Mouse (Mus musculus) heart, postnatal 0 days (tissue): ENCODE results near the gene Zan. TPM values are rescaled to one million over a fixed set of nuclear protein-coding genes. Genes with fewer than 3 reads are reported as not detected.

Experiments used
- ATAC-seq: fragments of 200-750 bp; cut with Nextera tagmentation; 2 replicates; pipeline ENCODE4 v1.8.0; 2017; ENCODE audit warnings: low read depth, moderate number of reproducible peaks, moderate library complexity; ENCODE audit not compliant: insufficient read depth
- DNase-seq: peaks from one replicate; pipeline ENCODE4 v3.0.0-alpha.2; 2016; ENCODE audit warnings: low spot score
- H3K27ac ChIP-seq: fragments of 300-500 bp; sonication (generic); 2 replicates; pipeline ENCODE4 v1.5.1; 2014; ENCODE audit warnings: low read depth, mild to moderate bottlenecking
- H3K27me3 ChIP-seq: fragments of 300-500 bp; sonication (generic); 2 replicates; pipeline ENCODE4 v1.6.1; 2014; ENCODE audit warnings: low read length, mixed read lengths; ENCODE audit not compliant: control insufficient read depth, insufficient read depth
- H3K36me3 ChIP-seq: fragments of 300-500 bp; sonication (generic); replicated peaks from 2 replicates; pipeline ENCODE4 v1.6.1; 2014; ENCODE audit warnings: low read length, mixed read lengths; ENCODE audit not compliant: control insufficient read depth, insufficient read depth
- H3K4me1 ChIP-seq: fragments of 300-500 bp; sonication (generic); 2 replicates; pipeline ENCODE4 v1.6.1; 2014; ENCODE audit warnings: antibody characterized with exemption; ENCODE audit not compliant: control insufficient read depth, insufficient read depth
- H3K4me2 ChIP-seq: fragments of 300-500 bp; sonication (generic); 2 replicates; pipeline ENCODE4 v1.6.1; 2014; ENCODE audit warnings: low read depth, mild to moderate bottlenecking, low read length, moderate library complexity
- H3K4me3 ChIP-seq: fragments of 300-500 bp; sonication (generic); 2 replicates; pipeline ENCODE4 v1.5.1; 2014; ENCODE audit warnings: low read depth, low read length
- H3K9ac ChIP-seq: fragments of 300-500 bp; sonication (generic); replicated peaks from 2 replicates; pipeline ENCODE4 v1.6.1; 2014; ENCODE audit warnings: low read depth, low read length, mixed read lengths
- H3K9me3 ChIP-seq: fragments of 300-500 bp; sonication (generic); replicated peaks from 2 replicates; pipeline ENCODE4 v1.6.1; 2016; ENCODE audit warnings: low read length; ENCODE audit not compliant: control insufficient read depth
- CTCF ChIP-seq: IDR thresholded peaks from 2 replicates; pipeline ENCODE4 v1.5.1; 2016; ENCODE audit warnings: antibody characterized with exemption, control low read depth, low read depth
- EP300 ChIP-seq: IDR thresholded peaks from 2 replicates; pipeline ENCODE4 v1.6.1; 2016; ENCODE audit warnings: antibody characterized with exemption, low read depth
- WGBS: fragments of 180-500 bp; shearing (Covaris S2); extraction: QIAGEN DNeasy Blood & Tissue Kit; methylation state at CpG from one replicate; pipeline ENCODE4 v1.1.7; 2014; 5-methylcytosine and 5-hydroxymethylcytosine counted together
- polyA plus RNA-seq: library from polyadenylated mRNA; unstranded; fragments of >200 nt; fragmentation: Nextera tagmentation; extraction: Ambion mirVana; gene quantifications from 2 replicates; pipeline ENCODE4 v1.2.1, GENCODE M21; 2015
- total RNA-seq: library from RNA; depleted of rRNA; stranded (reverse); fragments of >200 nt; gene quantifications from 2 replicates; pipeline ENCODE4 v1.2.3, GENCODE M21; 2014; ENCODE audit warnings: low replicate concordance

The Zan gene
- total and polyA plus RNA-seq, 2 experiments from 2014 or later: under 0.01 to 0.04 TPM

DNA sequence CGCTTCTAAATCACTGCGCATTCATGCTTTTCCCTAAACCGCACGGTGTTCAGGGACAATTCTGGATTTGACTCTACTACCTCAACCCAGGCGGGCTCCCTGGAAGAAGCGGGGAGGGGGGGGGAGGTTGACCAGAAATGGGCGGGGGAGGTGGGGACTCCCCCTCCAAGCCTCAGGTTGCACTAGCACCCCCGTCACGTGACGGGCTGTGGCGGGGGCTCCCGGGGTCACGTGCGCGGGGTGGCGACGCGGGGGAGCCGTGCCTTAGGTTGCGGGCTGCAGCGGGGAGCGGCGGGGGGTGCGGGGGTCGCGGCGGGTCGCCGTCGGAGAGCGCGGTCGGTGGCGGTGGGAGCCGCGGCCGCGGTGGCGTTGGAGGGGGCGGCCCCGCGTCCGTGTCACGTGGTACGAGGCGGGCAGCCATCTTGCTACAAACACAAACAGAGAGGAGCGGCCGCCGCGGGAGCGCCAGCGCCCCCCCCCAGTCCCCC, 33.2 kb upstream of the Zan start:
- DNase-seq (peak; percentile 72), ATAC-seq (peak; percentile 83)
- Histone ChIP-seq H3K27ac (peak overlapping the region; percentile 88), H3K9ac (peak overlapping the region; percentile 99), H3K4me1 (peaks cover 23% of the 10 kb centered on the region), H3K9me3 (no peaks in the 10 kb centered on the region), H3K4me2 (peak overlapping the region; percentile 99), H3K36me3 (peaks cover 3% of the 10 kb centered on the region; the same call in 1 of the 2 replicates), H3K4me3 (peak overlapping the region; percentile 100), H3K27me3 (no peaks in the 10 kb centered on the region)
- TF ChIP-seq EP300: no peak
- TF ChIP-seq CTCF: no peak
- WGBS: 2% methylated on average over 21 of the region's 52 CpGs

DNA sequence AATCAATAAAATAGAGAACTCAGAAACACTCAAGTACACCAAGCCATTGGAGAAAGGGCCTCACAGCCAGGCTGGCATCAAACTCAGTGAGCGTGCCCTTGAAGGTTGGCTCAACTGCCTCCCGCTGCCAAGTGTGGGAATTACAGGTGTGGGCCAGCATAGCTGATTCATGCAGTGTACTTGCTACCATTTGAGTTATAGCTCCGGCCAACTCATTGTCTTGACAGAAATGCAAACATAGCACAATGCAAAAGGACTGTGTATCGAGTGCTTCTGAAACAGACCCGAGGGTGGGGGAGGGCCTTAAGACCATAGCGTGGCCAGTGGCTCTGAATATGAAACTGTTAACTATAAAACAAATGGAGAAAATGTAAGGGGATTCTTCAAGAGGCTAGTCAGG, 27.2 kb upstream of the Zan start:
- H3K4me1 ChIP-seq: peaks cover 12% of the 10 kb centered on the region; the same call in 1 of the 2 replicates
- no peaks in the 10 kb centered on the region for H3K9me3 ChIP-seq
- no peak overlapping the region for H3K4me3 ChIP-seq
- no peak overlapping the region for H3K27ac ChIP-seq
- no peaks in the 10 kb centered on the region for H3K36me3 ChIP-seq
- WGBS: 77% methylated on average over 6 of the region's 6 CpGs
- ATAC-seq: no peak
- H3K27me3 ChIP-seq: no peaks in the 10 kb centered on the region
- TF ChIP-seq CTCF (no peak; the same call in 1 of the 2 replicates), EP300 (no peak)
- H3K4me2 ChIP-seq: no peak overlapping the region
- H3K9ac ChIP-seq: no peak overlapping the region
- DNase-seq: no peak

DNA sequence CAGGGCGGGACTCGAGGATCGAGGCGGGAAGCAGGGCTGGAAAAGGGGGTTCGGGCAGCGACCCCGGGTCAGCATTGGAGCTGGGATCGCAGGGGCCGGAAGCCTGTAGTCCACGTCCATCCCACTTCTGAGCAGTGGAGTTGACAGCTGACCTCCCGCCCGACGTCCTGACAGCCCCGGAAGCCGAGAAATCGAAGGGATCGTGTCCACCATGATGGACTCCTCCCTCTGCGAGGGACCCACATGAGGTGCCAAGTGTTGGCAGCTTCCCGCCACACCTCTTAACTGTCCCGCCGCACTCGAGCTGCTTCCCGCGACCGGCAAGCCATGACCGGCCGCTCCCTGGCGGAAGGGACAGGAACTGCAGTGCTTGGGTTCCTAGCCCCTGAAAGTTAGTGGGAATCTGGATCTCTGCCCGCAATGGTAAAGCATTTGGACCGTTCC, 25.8 kb upstream of the Zan start:
- peak overlapping the region; percentile 64 for H3K4me3 ChIP-seq
- H3K4me2 ChIP-seq: peak overlapping the region; percentile 66
- peaks cover 12% of the 10 kb centered on the region; the same call in 1 of the 2 replicates for H3K4me1 ChIP-seq
- ATAC-seq (peak; percentile 89), DNase-seq (peak; percentile 95)
- H3K27me3 ChIP-seq: no peaks in the 10 kb centered on the region
- peak overlapping the region; percentile 97 for H3K27ac ChIP-seq
- no peaks in the 10 kb centered on the region for H3K9me3 ChIP-seq
- peak overlapping the region; percentile 44 for H3K9ac ChIP-seq
- peak; percentile 94 for TF ChIP-seq CTCF
- TF ChIP-seq EP300: 0 out of 2 replicates have a peak, but pooled peaks have one; percentile 84
- under 1% methylated on average over 25 of the region's 30 CpGs for WGBS
- no peaks in the 10 kb centered on the region for H3K36me3 ChIP-seq

DNA sequence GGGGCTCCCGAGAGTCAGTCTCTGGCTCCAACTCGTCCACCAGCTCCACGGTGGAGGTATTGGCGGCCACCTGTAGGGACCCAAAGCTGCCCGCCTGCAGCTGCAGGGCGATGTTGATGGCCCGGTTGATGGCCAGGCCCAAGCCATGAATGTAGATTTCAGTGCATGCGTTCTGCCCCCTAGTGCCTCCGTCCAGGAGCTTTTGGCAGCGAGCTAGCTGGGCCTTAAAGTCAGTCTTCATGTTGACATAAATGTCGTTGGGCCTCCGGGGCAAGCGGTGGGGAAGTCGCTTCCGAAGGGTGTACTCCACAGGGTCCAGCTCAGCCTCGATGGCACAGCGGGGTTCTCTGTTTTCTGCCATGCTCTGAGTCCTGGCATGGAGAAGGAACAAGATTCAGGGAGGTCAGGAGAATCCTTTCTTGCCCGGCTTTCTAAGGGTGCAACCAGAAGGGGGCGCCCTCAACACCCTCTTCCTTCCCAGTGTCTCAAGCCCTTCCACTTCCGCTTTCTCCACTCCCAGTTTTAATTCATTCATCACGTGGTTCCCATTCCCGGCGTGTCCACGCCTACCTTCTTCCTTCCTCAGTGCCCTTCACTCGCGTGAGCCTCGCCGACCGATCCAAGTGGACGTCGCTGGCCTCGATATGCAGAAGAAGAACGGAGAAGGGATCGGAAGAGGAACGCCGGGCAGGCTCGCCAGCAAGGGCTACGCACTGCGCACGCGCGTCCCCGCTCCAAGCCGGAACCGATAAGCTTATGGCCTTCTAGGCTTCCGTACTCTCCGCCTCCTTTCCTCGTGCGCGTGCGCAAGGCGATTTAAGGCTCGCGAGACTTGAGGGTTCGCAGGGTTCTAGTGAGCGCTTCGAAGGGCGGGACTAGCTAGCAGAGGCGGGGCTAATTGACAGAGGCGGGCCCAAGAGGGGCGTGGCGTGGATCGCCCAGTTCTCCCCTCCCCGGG, 25.1 kb upstream of the Zan start, which contains the start of gene Pop7:
Pop7 (minus strand) TSS at position 810 of the 958 bp plus-strand sequence.
- Histone ChIP-seq H3K9ac (peak within 1 kb of the TSS; percentile 45), H3K27me3 (no peaks in the 10 kb centered on the region), H3K4me2 (peak within 1 kb of the TSS; percentile 66), H3K27ac (peak within 1 kb of the TSS; percentile 97), H3K4me3 (peak within 1 kb of the TSS; percentile 64), H3K36me3 (no peaks in the 10 kb centered on the region), H3K9me3 (no peaks in the 10 kb centered on the region), H3K4me1 (peaks cover 12% of the 10 kb centered on the region; the same call in 1 of the 2 replicates)
- TF ChIP-seq EP300 (no peak; the same call in 1 of the 2 replicates), CTCF (peak; percentile 79)
- WGBS: 2% methylated on average over 59 of the region's 64 CpGs
- peak; percentile 98 for ATAC-seq
- peak; percentile 99 for DNase-seq

DNA sequence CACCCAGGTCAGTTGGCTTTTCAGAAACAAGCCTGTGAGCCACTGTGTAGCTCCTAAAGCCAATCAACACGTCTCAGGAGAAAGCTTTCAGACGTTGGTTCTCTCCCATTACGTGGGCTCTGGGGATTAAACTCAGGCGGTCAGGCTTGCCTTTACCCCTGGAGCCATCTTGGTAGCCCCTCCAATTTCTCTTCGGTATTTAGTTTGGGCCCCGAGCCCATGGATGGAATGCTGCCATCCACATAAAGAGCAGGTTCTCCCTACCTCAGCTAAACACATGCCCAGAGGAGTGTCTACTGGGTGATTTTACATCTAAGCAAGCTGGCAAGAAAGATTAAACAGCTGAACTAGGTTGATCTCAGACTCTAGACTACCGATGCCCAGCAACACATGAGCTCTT, 23.3 kb upstream of the Zan start:
- H3K4me2 ChIP-seq: no peak overlapping the region
- H3K36me3 ChIP-seq: no peaks in the 10 kb centered on the region
- ATAC-seq (no peak), DNase-seq (no peak)
- TF ChIP-seq CTCF (no peak), EP300 (no peak)
- 90% methylated on average over 7 of the region's 7 CpGs for WGBS
- no peaks in the 10 kb centered on the region for H3K27me3 ChIP-seq
- no peak overlapping the region for H3K27ac ChIP-seq
- H3K4me1 ChIP-seq: peaks cover 12% of the 10 kb centered on the region; the same call in 1 of the 2 replicates
- H3K9ac ChIP-seq: no peak overlapping the region
- no peak overlapping the region for H3K4me3 ChIP-seq
- H3K9me3 ChIP-seq: no peaks in the 10 kb centered on the region
